Mouse (Mus musculus) liver, embryonic 15.5 days (tissue): ENCODE results near the gene Unc5cl. TPM values are rescaled to one million over a fixed set of nuclear protein-coding genes. Genes with fewer than 3 reads are reported as not detected.

Source experiments
- ATAC-seq: fragments of 200-750 bp; cut with Nextera tagmentation; 2 replicates; pipeline ENCODE4 v1.8.0; 2017; ENCODE audit warnings: moderate number of reproducible peaks, mild to moderate bottlenecking, moderate library complexity; ENCODE audit not compliant: insufficient read depth
- H3K27ac ChIP-seq: fragments of 300-500 bp; sonication (generic); replicated peaks from 2 replicates; pipeline ENCODE4 v1.5.1; 2015; ENCODE audit warnings: mild to moderate bottlenecking, inconsistent platforms
- H3K27me3 ChIP-seq: fragments of 300-500 bp; sonication (generic); 2 replicates; pipeline ENCODE4 v1.6.1; 2015; ENCODE audit warnings: mild to moderate bottlenecking, inconsistent platforms
- H3K36me3 ChIP-seq: fragments of 300-500 bp; sonication (generic); replicated peaks from 2 replicates; pipeline ENCODE4 v1.6.1; 2015; ENCODE audit warnings: moderate library complexity, mild to moderate bottlenecking, inconsistent platforms
- H3K4me1 ChIP-seq: fragments of 300-500 bp; sonication (generic); replicated peaks from 2 replicates; pipeline ENCODE4 v1.6.1; 2015; ENCODE audit warnings: inconsistent platforms
- H3K4me2 ChIP-seq: fragments of 300-500 bp; sonication (generic); 2 replicates; pipeline ENCODE4 v1.6.1; 2015; ENCODE audit warnings: moderate library complexity, mild to moderate bottlenecking, inconsistent platforms
- H3K4me3 ChIP-seq: fragments of 300-500 bp; sonication (generic); replicated peaks from 2 replicates; pipeline ENCODE4 v1.5.1; 2015; ENCODE audit warnings: mild to moderate bottlenecking, inconsistent platforms
- H3K9ac ChIP-seq: fragments of 300-500 bp; sonication (generic); 2 replicates; pipeline ENCODE4 v1.6.1; 2015; ENCODE audit warnings: moderate library complexity, mild to moderate bottlenecking, inconsistent platforms
- H3K9me3 ChIP-seq: fragments of 300-500 bp; sonication (generic); replicated peaks from 2 replicates; pipeline ENCODE4 v1.6.1; 2016; ENCODE audit warnings: inconsistent platforms
- WGBS: fragments of 180-500 bp; shearing (Covaris S2); methylation state at CpG from one replicate; pipeline ENCODE4 v1.1.7; 2015; ENCODE audit warnings: mixed read lengths; ENCODE audit not compliant: insufficient replicate concordance; 5-methylcytosine and 5-hydroxymethylcytosine counted together
- polyA plus RNA-seq: library from polyadenylated mRNA; unstranded; fragments of >200 nt; fragmentation: Nextera tagmentation; extraction: Ambion mirVana; gene quantifications from 2 replicates; pipeline ENCODE4 v1.2.1, GENCODE M21; 2015

Gene Unc5cl
- polyA plus RNA-seq, 1 experiment from 2014 or later = 4.0 TPM

DNA sequence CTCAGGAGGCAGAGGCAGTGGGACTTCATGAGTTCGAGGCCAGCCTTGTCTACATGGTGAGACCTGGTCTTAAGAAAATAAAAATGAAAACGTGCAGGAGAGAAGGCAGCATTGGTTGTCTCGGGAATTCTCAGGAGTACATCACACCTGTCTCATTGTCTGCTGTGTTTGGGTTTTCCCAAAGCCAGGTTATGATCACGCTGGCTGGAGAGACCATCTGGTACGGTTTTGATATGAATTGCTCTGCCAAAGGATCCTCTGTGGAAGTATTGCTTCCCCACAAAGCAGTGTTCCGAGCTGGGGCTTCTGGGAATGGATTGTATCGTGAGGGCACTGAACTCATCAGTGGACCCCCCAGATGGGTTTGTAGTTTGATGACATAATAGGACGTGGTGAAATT lies 20.7 kb downstream of the Unc5cl start:
- no peak for ATAC-seq
- Histone ChIP-seq H3K4me1 (no peaks in the 10 kb centered on the region), H3K9ac (no peak overlapping the region), H3K27me3 (no peaks in the 10 kb centered on the region), H3K27ac (no peak overlapping the region), H3K4me2 (no peak overlapping the region), H3K4me3 (no peak overlapping the region), H3K36me3 (no peaks in the 10 kb centered on the region), H3K9me3 (no peaks in the 10 kb centered on the region)
- WGBS = 65% methylated on average over 8 of the region's 8 CpGs

DNA sequence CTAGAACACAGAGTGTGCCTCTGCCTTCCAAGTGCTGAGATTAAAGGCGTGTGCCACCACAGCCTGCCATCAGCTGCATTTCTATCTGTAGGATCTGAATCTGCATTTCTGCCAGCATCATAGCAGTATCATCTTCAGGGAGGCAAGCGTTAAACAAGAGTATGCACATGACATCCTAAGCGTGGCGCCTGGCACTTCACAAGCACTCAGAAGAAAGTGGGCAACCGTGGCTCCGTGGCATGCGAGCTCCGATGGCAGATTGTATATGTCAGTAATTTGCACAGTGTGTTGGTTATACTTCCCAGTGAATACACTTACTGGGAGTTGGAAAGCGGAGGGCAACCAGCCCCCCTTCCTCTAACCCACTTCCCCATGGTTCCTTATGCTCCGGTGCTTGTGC lies 25.3 kb downstream of the Unc5cl start:
- Histone ChIP-seq H3K4me1 (peaks cover 10% of the 10 kb centered on the region), H3K27me3 (no peaks in the 10 kb centered on the region), H3K27ac (no peak overlapping the region), H3K9ac (no peak overlapping the region), H3K9me3 (no peaks in the 10 kb centered on the region), H3K4me2 (no peak overlapping the region), H3K36me3 (no peaks in the 10 kb centered on the region), H3K4me3 (no peak overlapping the region)
- WGBS = 74% methylated on average over 10 of the region's 10 CpGs
- no peak for ATAC-seq

DNA sequence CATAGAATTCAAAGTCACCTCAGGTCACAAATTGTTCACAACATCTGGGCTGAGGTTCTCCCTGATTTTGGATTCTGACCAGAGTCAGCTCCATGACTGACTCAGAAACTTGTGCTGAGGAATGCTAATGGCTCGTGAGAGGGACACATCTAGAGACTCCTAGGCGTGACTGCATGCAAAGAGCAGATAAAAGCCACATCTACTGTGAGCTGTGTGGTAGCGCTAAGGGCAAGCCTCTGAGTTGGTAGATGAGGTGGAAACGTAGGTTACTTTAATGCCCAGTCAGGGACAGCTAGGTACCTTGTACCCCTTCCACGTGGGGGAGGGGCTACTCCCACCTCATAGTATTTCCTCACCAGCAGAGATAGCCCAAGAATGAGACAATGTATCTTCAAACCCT lies 29.1 kb downstream of the Unc5cl start:
- 37% methylated on average over 5 of the region's 5 CpGs for WGBS
- no peaks in the 10 kb centered on the region for H3K9me3 ChIP-seq
- peak overlapping the region; percentile 61; the same call in 1 of the 2 replicates for H3K27ac ChIP-seq
- H3K4me2 ChIP-seq = no peak overlapping the region
- peaks cover 10% of the 10 kb centered on the region for H3K4me1 ChIP-seq
- H3K4me3 ChIP-seq = no peak overlapping the region
- no peak overlapping the region for H3K9ac ChIP-seq
- no peaks in the 10 kb centered on the region for H3K27me3 ChIP-seq
- peak; percentile 52; the same call in 1 of the 2 replicates for ATAC-seq
- H3K36me3 ChIP-seq = no peaks in the 10 kb centered on the region

DNA sequence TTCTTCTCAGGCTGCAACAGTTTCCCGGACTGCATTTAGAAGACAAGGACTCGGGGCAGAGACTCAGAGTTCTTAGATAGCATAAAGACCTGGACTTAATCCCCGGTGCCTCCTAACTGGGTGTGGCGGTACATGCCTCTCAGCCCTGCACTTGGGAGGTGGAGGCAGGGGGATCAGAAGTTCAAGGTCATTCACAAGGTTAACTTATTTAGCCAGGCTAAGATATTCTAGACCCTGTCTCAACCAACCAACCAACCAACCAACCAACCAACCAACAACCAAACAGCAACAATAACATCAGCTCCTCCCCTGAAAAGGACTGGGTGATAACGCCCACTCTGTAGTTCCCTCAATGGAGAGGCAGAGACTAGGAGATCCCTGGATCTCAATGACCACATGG lies 29.5 kb downstream of the Unc5cl start:
- Histone ChIP-seq H3K9me3 (no peaks in the 10 kb centered on the region), H3K4me2 (no peak overlapping the region), H3K9ac (no peak overlapping the region), H3K4me3 (no peak overlapping the region), H3K27me3 (no peaks in the 10 kb centered on the region), H3K36me3 (no peaks in the 10 kb centered on the region), H3K4me1 (peaks cover 10% of the 10 kb centered on the region), H3K27ac (peak overlapping the region; percentile 61; the same call in 1 of the 2 replicates)
- 60% methylated on average over 5 of the region's 5 CpGs for WGBS
- ATAC-seq = no peak

DNA sequence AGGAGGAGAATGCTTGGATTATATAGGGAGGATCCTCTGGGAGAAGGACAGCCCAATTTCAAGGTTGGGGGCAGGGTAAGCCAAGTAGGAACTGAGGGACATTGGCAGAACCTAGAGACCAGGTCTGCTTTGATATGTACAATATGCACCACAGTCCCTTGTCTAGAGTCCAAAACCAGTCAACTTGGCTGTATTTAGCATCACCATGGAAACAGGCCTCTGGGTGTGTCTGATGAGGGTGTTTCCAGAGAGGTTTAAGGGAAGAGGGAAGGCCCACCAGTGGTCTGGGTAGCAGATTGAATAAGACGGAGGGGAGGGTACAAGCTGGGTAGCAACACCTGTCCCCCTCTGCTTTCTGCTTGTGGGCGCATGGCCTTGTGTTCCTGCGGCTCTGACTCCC lies 34.8 kb downstream of the Unc5cl start:
- Histone ChIP-seq H3K4me1 (no peaks in the 10 kb centered on the region), H3K27me3 (no peaks in the 10 kb centered on the region), H3K4me2 (no peak overlapping the region), H3K9ac (no peak overlapping the region), H3K9me3 (no peaks in the 10 kb centered on the region), H3K36me3 (no peaks in the 10 kb centered on the region), H3K27ac (no peak overlapping the region), H3K4me3 (no peak overlapping the region)
- 73% methylated on average over 3 of the region's 3 CpGs for WGBS
- no peak for ATAC-seq

DNA sequence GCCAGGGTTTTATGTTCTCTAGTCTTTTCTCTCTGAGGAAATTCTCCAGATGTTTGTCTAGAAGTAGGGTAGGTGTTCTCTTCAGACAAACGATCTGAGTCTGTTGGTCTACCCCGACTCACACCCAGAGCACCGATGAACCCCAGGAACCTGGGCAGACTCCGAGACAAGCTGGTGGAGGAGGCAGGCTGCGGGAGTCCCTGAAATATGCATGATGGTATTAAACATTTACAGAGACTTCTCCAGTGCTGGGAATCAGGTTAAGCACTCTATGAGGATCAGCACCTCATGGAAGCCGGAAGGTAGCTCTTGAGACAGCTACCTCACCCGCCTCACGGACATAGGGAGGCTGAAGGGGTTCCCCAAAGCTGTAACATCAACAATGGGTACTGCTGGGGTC lies 37.9 kb downstream of the Unc5cl start:
- H3K4me2 ChIP-seq = no peak overlapping the region
- no peaks in the 10 kb centered on the region for H3K27me3 ChIP-seq
- no peak for ATAC-seq
- 78% methylated on average over 8 of the region's 8 CpGs for WGBS
- H3K9ac ChIP-seq = no peak overlapping the region
- H3K27ac ChIP-seq = no peak overlapping the region
- no peaks in the 10 kb centered on the region for H3K9me3 ChIP-seq
- H3K36me3 ChIP-seq = no peaks in the 10 kb centered on the region
- no peak overlapping the region for H3K4me3 ChIP-seq
- no peaks in the 10 kb centered on the region for H3K4me1 ChIP-seq

DNA sequence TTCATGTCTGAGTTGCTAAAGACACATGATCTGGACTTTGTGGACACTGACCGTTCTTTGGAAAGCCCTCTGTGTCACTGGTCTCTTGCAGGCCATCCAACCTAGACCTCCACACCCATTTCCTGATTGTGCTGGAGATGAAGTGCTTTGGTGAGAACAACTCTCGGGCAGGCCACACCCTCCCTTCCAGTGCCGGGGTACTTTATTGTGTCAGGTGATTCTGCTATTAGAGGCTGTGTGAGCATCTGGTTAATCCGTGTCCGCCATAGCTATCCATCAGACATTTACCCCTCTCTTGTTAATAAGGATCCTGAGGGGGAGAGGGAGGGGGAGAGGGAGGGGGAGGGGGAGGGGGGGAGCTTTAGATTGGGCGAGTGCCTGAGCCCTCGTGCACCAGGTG lies 38.9 kb downstream of the Unc5cl start:
- no peaks in the 10 kb centered on the region for H3K36me3 ChIP-seq
- no peak overlapping the region for H3K4me3 ChIP-seq
- H3K4me1 ChIP-seq = no peaks in the 10 kb centered on the region
- H3K4me2 ChIP-seq = no peak overlapping the region
- H3K9me3 ChIP-seq = no peaks in the 10 kb centered on the region
- WGBS = 47% methylated on average over 7 of the region's 7 CpGs
- H3K27ac ChIP-seq = no peak overlapping the region
- no peak for ATAC-seq
- no peaks in the 10 kb centered on the region for H3K27me3 ChIP-seq
- H3K9ac ChIP-seq = no peak overlapping the region

DNA sequence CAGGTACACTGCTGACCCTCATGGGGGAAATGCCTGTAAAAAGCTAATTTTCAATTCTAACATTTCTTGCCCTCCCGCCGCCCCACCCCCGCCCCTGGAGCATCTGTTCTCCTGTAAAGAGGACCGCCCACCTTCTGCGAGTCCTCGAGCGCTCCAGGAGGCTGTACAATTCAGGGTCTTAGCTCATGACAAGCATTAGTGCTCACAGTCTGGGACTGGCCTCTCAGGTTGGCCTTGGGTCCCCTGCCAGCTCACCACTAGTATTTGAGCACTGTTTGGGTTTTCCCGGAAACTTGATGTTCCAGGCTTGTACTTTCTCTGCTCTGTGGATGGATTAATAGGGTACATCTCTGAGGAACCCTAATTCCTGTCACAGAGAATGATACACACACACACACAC lies 39.3 kb downstream of the Unc5cl start:
- Histone ChIP-seq H3K27me3 (no peaks in the 10 kb centered on the region), H3K4me2 (no peak overlapping the region), H3K4me1 (no peaks in the 10 kb centered on the region), H3K27ac (no peak overlapping the region), H3K4me3 (no peak overlapping the region), H3K9me3 (no peaks in the 10 kb centered on the region), H3K9ac (no peak overlapping the region), H3K36me3 (no peaks in the 10 kb centered on the region)
- no peak for ATAC-seq
- 58% methylated on average over 8 of the region's 8 CpGs for WGBS

DNA sequence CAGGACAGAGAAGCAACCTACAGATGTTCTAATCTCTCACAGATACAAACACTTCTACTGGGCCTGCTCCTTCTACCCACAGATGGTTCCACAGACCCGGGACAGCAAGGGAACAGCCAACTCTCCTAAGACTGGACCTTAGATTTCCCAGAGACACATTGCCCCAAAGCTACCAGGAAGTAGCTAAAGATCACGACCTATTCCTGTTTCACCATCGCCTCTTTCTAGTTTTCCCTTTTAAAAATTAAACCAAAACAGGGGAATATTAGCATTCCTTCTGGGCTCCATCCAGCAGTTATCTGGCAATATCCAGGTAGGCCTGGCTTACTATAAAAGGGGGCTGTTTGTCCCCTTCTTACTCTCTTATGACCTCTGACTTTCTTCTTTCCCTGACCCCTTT lies 43.3 kb downstream of the Unc5cl start:
- no peak overlapping the region for H3K4me3 ChIP-seq
- no peak overlapping the region for H3K27ac ChIP-seq
- no peaks in the 10 kb centered on the region for H3K36me3 ChIP-seq
- no peaks in the 10 kb centered on the region for H3K9me3 ChIP-seq
- no peaks in the 10 kb centered on the region for H3K27me3 ChIP-seq
- 32% methylated on average over 3 of the region's 3 CpGs for WGBS
- H3K4me1 ChIP-seq = no peaks in the 10 kb centered on the region
- no peak overlapping the region for H3K9ac ChIP-seq
- H3K4me2 ChIP-seq = no peak overlapping the region
- no peak for ATAC-seq

DNA sequence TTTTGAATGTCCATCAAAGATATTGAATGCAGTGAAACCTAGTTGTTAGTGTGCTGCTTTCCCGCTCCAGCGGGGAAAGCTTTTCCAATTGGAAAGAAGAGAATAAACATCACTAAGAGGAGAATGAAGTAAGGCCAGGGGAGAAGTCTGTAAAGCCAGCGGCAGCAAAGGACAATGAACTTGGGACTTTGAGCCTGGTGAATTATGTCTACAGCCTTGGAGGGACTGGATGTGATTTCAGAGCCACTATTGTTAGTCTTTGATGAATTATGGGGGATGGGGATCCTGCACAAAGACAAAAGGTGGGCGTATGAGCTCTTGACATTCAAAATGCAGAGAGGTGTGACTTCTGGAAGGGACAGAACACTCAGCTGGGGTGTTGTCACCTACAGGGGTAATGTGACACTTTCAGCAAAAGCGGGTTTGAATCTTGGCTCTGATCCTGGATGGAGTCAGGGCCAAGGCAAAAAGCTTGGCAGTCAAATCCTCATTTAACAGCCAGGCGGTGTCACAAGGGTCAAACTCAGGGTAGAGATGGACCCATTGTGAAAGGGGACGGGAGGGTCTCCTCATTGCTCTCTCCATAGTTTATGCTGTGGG lies 46.2 kb downstream of the Unc5cl start:
- no peak for ATAC-seq
- H3K27me3 ChIP-seq = no peaks in the 10 kb centered on the region
- H3K4me3 ChIP-seq = no peak overlapping the region
- no peak overlapping the region for H3K9ac ChIP-seq
- H3K4me1 ChIP-seq = no peaks in the 10 kb centered on the region
- WGBS = 66% methylated on average over 7 of the region's 7 CpGs
- no peak overlapping the region for H3K4me2 ChIP-seq
- no peaks in the 10 kb centered on the region for H3K9me3 ChIP-seq
- H3K27ac ChIP-seq = no peak overlapping the region
- H3K36me3 ChIP-seq = no peaks in the 10 kb centered on the region

DNA sequence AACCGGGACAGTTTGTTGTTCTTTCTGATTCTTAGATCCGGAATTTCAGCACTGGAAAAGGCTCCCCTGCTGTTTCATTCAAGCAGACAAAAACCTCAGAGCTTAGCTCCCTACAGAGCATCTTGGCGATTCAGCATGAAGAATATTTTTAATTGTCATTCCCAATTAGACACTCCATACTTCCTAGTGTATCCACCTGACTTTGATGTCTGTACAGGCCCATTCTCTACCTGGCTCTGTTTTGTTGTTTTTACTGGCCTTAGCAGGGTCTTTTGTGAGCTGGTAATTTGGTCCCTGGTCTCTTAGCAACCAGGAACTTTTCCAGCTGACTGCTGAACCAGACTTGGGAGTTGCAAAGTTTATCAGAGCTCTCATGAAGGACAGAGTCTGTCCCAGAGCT lies 50.3 kb downstream of the Unc5cl start:
- Histone ChIP-seq H3K4me3 (no peak overlapping the region), H3K4me2 (no peak overlapping the region), H3K9ac (no peak overlapping the region), H3K27me3 (no peaks in the 10 kb centered on the region), H3K4me1 (no peaks in the 10 kb centered on the region), H3K36me3 (no peaks in the 10 kb centered on the region), H3K9me3 (no peaks in the 10 kb centered on the region), H3K27ac (no peak overlapping the region)
- ATAC-seq = no peak
- WGBS = 39% methylated on average over 3 of the region's 3 CpGs

DNA sequence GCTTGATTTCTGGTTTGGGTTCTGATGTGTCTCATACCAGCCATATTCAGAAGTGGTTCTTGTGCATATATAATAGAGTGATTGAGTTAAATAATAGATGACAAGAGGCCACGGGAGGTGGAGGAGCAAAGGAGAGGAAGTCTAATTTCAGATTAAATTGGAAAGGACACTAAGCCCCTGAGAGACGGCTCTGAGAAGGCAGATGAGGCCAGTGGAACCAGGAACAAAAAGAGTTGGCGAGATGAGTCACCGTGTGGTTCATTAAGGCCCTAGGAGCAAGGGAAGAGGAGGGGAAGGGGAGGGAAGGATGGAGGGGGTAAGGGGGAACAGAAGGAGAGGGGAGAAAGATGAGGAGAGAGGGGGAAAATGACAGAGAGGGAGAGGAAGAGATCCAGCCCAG lies 52.3 kb downstream of the Unc5cl start:
- no peak for ATAC-seq
- H3K9me3 ChIP-seq = no peaks in the 10 kb centered on the region
- H3K27ac ChIP-seq = no peak overlapping the region
- H3K4me1 ChIP-seq = no peaks in the 10 kb centered on the region
- 41% methylated on average over 4 of the region's 4 CpGs for WGBS
- H3K9ac ChIP-seq = no peak overlapping the region
- no peaks in the 10 kb centered on the region for H3K36me3 ChIP-seq
- no peaks in the 10 kb centered on the region for H3K27me3 ChIP-seq
- H3K4me3 ChIP-seq = no peak overlapping the region
- no peak overlapping the region for H3K4me2 ChIP-seq
